Mouse (Mus musculus) midbrain, embryonic 14.5 days (tissue): ENCODE data around the gene Armcx4. TPM values are rescaled to one million over a fixed set of nuclear protein-coding genes. Genes with fewer than 3 reads are reported as not detected.
"Not testable (repeated sequence)": the region's sequence is repeated elsewhere in the genome, so short reads cannot be mapped to it uniquely, and the experiment has no call there.

ENCODE experiments used
- ATAC-seq: fragments of 200-750 bp; cut with Nextera tagmentation; 2 replicates; pipeline ENCODE4 v1.8.0; 2017; ENCODE audit warnings: moderate number of reproducible peaks, moderate library complexity; ENCODE audit not compliant: low FRiP score, low TSS enrichment
- DNase-seq: peaks from one replicate; pipeline ENCODE4 v3.0.0-alpha.2; 2015
- H3K27ac ChIP-seq: fragments of 300-500 bp; sonication (generic); replicated peaks from 2 replicates; pipeline ENCODE4 v1.5.1; 2014; ENCODE audit warnings: mild to moderate bottlenecking, low read depth, low read length, moderate library complexity
- H3K27me3 ChIP-seq: fragments of 300-500 bp; sonication (generic); 2 replicates; pipeline ENCODE4 v1.6.1; 2014; ENCODE audit warnings: low read length, control low read depth, mixed read lengths; ENCODE audit not compliant: control insufficient read depth, insufficient read depth
- H3K36me3 ChIP-seq: fragments of 300-500 bp; sonication (generic); 2 replicates; pipeline ENCODE4 v1.6.1; 2014; ENCODE audit warnings: low read length, control low read depth; ENCODE audit not compliant: control insufficient read depth, insufficient read depth
- H3K4me1 ChIP-seq: fragments of 300-500 bp; sonication (generic); 2 replicates; pipeline ENCODE4 v1.6.1; 2014; ENCODE audit warnings: mild to moderate bottlenecking, antibody characterized with exemption, low read length, control low read depth; ENCODE audit not compliant: control insufficient read depth, insufficient read depth
- H3K4me2 ChIP-seq: fragments of 300-500 bp; sonication (generic); 2 replicates; pipeline ENCODE4 v1.6.1; 2014; ENCODE audit warnings: mild to moderate bottlenecking, low read length, moderate library complexity
- H3K4me3 ChIP-seq: fragments of 300-500 bp; sonication (generic); replicated peaks from 2 replicates; pipeline ENCODE4 v1.5.1; 2014; ENCODE audit warnings: low read depth, low read length
- H3K9ac ChIP-seq: fragments of 300-500 bp; sonication (generic); replicated peaks from 2 replicates; pipeline ENCODE4 v1.6.1; 2014; ENCODE audit warnings: mild to moderate bottlenecking, low read length, moderate library complexity
- H3K9me3 ChIP-seq: fragments of 300-500 bp; sonication (generic); 2 replicates; pipeline ENCODE4 v1.6.1; 2016; ENCODE audit warnings: low read length, control low read depth, mixed read lengths; ENCODE audit not compliant: control insufficient read depth
- WGBS: fragments of 180-500 bp; shearing (Covaris S2); extraction: QIAGEN DNeasy Blood & Tissue Kit; methylation state at CpG from one replicate; pipeline ENCODE4 v1.1.7; 2014; 5-methylcytosine and 5-hydroxymethylcytosine counted together
- polyA plus RNA-seq: library from polyadenylated mRNA; unstranded; fragments of >200 nt; fragmentation: Nextera tagmentation; extraction: Ambion mirVana; gene quantifications from 2 replicates; pipeline ENCODE4 v1.2.1, GENCODE M21; 2014

Gene Armcx4
- polyA plus RNA-seq, 1 experiment from 2014 or later = 7.1 TPM

- Histone ChIP-seq H3K36me3 (peaks cover 15% of the 10 kb centered on the region), H3K27ac (peak overlapping the region; percentile 92), H3K9ac (peak overlapping the region; percentile 64), H3K4me3 (peak overlapping the region; percentile 43), H3K27me3 (no peaks in the 10 kb centered on the region; the same call in 1 of the 2 replicates), H3K4me1 (no peaks in the 10 kb centered on the region), H3K9me3 (no peaks in the 10 kb centered on the region), H3K4me2 (peak overlapping the region; percentile 61)
- DNase-seq (peak; percentile 81), ATAC-seq (peak; percentile 83)
- WGBS = 16% methylated on average over 14 of the region's 14 CpGs
Observed at GRCm38 (mm10) chrX:134718524-134718923, 32.2 kb downstream of the Armcx4 start.

DNA sequence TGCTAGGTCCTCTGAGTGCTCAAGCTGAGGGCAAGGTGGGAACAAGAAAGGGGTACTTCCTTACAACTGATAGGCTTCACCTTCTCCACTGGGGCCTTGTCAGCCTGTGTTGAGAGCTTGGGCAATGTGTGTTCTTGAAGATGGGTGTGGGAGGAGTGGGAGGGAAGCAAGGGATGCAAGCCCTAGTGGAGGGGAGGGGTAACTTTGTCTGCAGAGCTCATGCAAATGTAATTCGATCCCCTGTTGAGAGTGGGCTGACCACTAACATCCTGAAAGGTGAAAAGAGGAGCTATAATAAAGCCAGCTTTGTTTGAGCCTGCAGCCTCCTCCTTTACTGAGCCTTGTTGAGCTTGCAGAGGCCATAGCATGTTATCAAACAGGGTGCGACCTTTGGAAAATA is 37.4 kb downstream of the Armcx4 start:
- 50% methylated on average over 2 of the region's 2 CpGs for WGBS
- H3K4me3 ChIP-seq, H3K9me3 ChIP-seq, H3K4me1 ChIP-seq, DNase-seq, ATAC-seq, H3K9ac ChIP-seq, H3K27ac ChIP-seq, H3K4me2 ChIP-seq, H3K27me3 ChIP-seq: not testable (repeated sequence)
- peaks cover 15% of the 10 kb centered on the region for H3K36me3 ChIP-seq

DNA sequence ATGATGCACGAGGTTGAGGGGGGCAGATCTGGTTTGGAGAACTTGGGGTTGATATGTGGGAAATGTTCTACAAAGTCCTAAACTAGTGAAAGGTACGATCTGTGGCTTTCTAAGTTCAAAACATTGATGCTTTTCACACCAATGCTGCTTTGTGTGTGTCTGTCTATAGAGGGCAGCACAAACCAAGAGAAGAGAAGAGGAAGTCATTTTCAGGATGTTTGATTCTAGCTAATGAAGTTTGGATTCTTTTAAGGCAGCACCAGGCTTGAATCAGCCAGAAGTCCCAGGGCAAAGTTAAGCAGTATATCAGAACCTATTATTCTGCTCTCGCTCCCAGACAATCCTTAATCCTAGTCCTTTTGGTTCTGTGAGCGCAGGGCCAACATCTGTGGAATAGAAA is 43.5 kb downstream of the Armcx4 start:
- Histone ChIP-seq H3K4me2 (no peak overlapping the region), H3K27me3 (0 out of 2 replicates have a peak, but pooled peaks cover 3% of the 10 kb centered on the region), H3K9me3 (no peaks in the 10 kb centered on the region), H3K4me1 (no peaks in the 10 kb centered on the region), H3K9ac (no peak overlapping the region), H3K27ac (no peak overlapping the region), H3K36me3 (no peaks in the 10 kb centered on the region), H3K4me3 (no peak overlapping the region)
- ATAC-seq (no peak), DNase-seq (peak; percentile 68)
- 50% methylated on average over 4 of the region's 4 CpGs for WGBS

DNA sequence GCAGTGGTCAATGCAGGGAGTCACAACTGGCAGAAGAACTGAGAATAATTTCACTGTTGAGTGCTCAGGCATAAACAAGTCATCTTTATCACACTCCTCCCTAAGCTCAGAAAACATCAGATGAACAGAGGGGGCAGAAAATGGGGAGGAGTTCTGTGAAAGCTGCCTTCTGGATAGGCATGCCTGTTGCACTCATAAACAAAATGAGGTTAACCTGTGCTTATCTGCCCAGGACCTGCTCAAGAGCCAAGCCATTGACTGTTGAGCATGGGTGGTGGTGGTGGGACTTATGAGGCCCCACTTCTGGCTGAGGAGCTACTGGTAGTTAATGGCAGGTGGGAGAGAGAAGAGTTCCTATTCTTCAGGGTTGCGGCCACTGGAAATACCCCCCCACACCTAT is 51.5 kb downstream of the Armcx4 start:
- Histone ChIP-seq H3K4me3 (no peak overlapping the region), H3K9me3 (no peaks in the 10 kb centered on the region), H3K27ac (no peak overlapping the region), H3K36me3 (no peaks in the 10 kb centered on the region), H3K4me2 (no peak overlapping the region), H3K4me1 (no peaks in the 10 kb centered on the region), H3K27me3 (no peaks in the 10 kb centered on the region), H3K9ac (no peak overlapping the region)
- no peak for ATAC-seq
- WGBS = 100% methylated on average over 1 of the region's 1 CpGs
- no peak for DNase-seq

- Histone ChIP-seq H3K4me2 (no peak overlapping the region), H3K9me3 (no peaks in the 10 kb centered on the region), H3K9ac (no peak overlapping the region), H3K36me3 (no peaks in the 10 kb centered on the region), H3K27me3 (no peaks in the 10 kb centered on the region), H3K4me1 (no peaks in the 10 kb centered on the region), H3K4me3 (no peak overlapping the region), H3K27ac (no peak overlapping the region)
- DNase-seq (no peak), ATAC-seq (no peak)
- WGBS = 65% methylated on average over 4 of the region's 4 CpGs
Observed at GRCm38 (mm10) chrX:134739160-134739559, 52.8 kb downstream of the Armcx4 start.

DNA sequence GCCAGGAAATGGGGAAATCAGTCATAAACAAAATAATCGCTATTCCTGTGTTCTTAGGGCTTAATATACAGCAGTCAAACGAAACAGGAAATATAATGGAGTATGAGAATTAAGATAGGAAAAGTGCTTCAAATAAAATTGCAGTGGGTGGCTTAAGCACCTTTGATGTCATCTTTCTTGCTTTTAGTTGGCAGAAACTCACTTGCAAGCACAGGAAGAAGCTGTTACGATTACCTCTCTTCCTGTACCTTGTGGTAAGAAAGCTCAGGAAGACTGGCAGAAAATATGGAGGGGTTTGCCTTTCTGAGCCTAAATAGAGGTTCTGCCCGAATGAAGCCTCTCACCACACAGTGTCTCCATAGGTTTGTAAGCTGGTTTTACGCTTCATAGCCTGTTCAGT is 55.5 kb downstream of the Armcx4 start:
- Histone ChIP-seq H3K9ac (no peak overlapping the region), H3K27me3 (no peaks in the 10 kb centered on the region), H3K36me3 (no peaks in the 10 kb centered on the region), H3K4me2 (no peak overlapping the region), H3K9me3 (no peaks in the 10 kb centered on the region), H3K27ac (no peak overlapping the region), H3K4me3 (no peak overlapping the region), H3K4me1 (no peaks in the 10 kb centered on the region)
- DNase-seq (no peak), ATAC-seq (no peak)
- WGBS = 62% methylated on average over 5 of the region's 5 CpGs

Other genes starting within 250 kb of the Armcx4 start
- gene Taf7l, start 210.0 kb upstream of the Armcx4 start, polyA plus RNA-seq = 0.34 TPM in 1 of 2 replicates, not detected in the other
- 41.4 and 47.1 TPM in 2 replicates for gene Timm8a1, start 144.7 kb upstream of the Armcx4 start, polyA plus RNA-seq
- 0.26 TPM in 1 of 2 replicates, not detected in the other for gene Btk, start 102.9 kb upstream of the Armcx4 start, polyA plus RNA-seq
- gene Rpl36a, start 100.9 kb upstream of the Armcx4 start, polyA plus RNA-seq = 207 and 220 TPM in 2 replicates
- 1.6 and 1.9 TPM in 2 replicates for gene Gla, start 85.4 kb upstream of the Armcx4 start, polyA plus RNA-seq
- gene Hnrnph2, start 85.3 kb upstream of the Armcx4 start, polyA plus RNA-seq = 92.3 and 106 TPM in 2 replicates
- 70.1 and 70.2 TPM in 2 replicates for gene Armcx1, start 31.4 kb downstream of the Armcx4 start, polyA plus RNA-seq
- gene Armcx6, start 64.9 kb downstream of the Armcx4 start, polyA plus RNA-seq = 38.1 and 41.8 TPM in 2 replicates
- gene Armcx3, start 70.1 kb downstream of the Armcx4 start, polyA plus RNA-seq = 57.3 and 69.9 TPM in 2 replicates
- 81.8 and 90.9 TPM in 2 replicates for gene Armcx2, start 122.7 kb downstream of the Armcx4 start, polyA plus RNA-seq